Mouse (Mus musculus): ENCODE results near the gene Arhgef39. TPM values are rescaled to one million over a fixed set of nuclear protein-coding genes. Genes with fewer than 3 reads are reported as not detected.
A peak's percentile ranks its signal among the peaks of the same experiment; 100 is the strongest.

Gene Arhgef39
- polyA plus RNA-seq, 1 experiment from 2014 or later = 42.5 TPM

- H3K27me3 ChIP-seq (replicated peaks; ENCODE audit: control insufficient read depth, insufficient read depth, low read length) = no peaks in the 10 kb centered on the region
- no peak; the same call in 1 of the 2 replicates for ATAC-seq (replicated peaks; ENCODE audit: low FRiP score, low TSS enrichment, low read depth)
- 67% methylated on average over 5 of the region's 5 CpGs for WGBS
Measured at GRCm38 (mm10) chr4:43480985-43481384, 18.5 kb downstream of the Arhgef39 start.

GRCm38 (mm10) chr4:43478906-43479832 is 20.3 kb downstream of the Arhgef39 start:
- 47% methylated on average over 24 of the region's 24 CpGs for WGBS
- no peak; the same call in 1 of the 2 replicates for ATAC-seq (replicated peaks; ENCODE audit: low FRiP score, low TSS enrichment, low read depth)
- Histone ChIP-seq H3K27ac (ENCODE audit: low read depth) (no peak overlapping the region), H3K4me3 (ENCODE audit: low read depth, low read length) (no peak overlapping the region), H3K4me2 (ENCODE audit: low read length) (peak overlapping the region; percentile 25), H3K9me3 (ENCODE audit: control insufficient read depth, low read length) (no peaks in the 10 kb centered on the region), H3K36me3 (ENCODE audit: control insufficient read depth, insufficient read depth, low read length) (no peaks in the 10 kb centered on the region), H3K4me1 (replicated peaks; ENCODE audit: control insufficient read depth, insufficient read depth, low read length) (peaks cover 3% of the 10 kb centered on the region; the same call in 1 of the 2 replicates), H3K27me3 (replicated peaks; ENCODE audit: control insufficient read depth, insufficient read depth, low read length) (no peaks in the 10 kb centered on the region), H3K9ac (ENCODE audit: low read length) (no peak overlapping the region)
- peak; percentile 85 for DNase-seq (ENCODE audit: low spot score)

More at GRCm38 (mm10) chr4:43480985-43481384, 18.5 kb downstream of the Arhgef39 start:
- Histone ChIP-seq H3K36me3 (ENCODE audit: control insufficient read depth, insufficient read depth, low read length) (no peaks in the 10 kb centered on the region), H3K27ac (ENCODE audit: low read depth) (no peak overlapping the region), H3K4me3 (ENCODE audit: low read depth, low read length) (no peak overlapping the region), H3K9ac (ENCODE audit: low read length) (no peak overlapping the region), H3K9me3 (ENCODE audit: control insufficient read depth, low read length) (no peaks in the 10 kb centered on the region), H3K4me1 (replicated peaks; ENCODE audit: control insufficient read depth, insufficient read depth, low read length) (peaks cover 3% of the 10 kb centered on the region; the same call in 1 of the 2 replicates), H3K4me2 (ENCODE audit: low read length) (no peak overlapping the region)
- no peak for DNase-seq (ENCODE audit: low spot score)

DNA sequence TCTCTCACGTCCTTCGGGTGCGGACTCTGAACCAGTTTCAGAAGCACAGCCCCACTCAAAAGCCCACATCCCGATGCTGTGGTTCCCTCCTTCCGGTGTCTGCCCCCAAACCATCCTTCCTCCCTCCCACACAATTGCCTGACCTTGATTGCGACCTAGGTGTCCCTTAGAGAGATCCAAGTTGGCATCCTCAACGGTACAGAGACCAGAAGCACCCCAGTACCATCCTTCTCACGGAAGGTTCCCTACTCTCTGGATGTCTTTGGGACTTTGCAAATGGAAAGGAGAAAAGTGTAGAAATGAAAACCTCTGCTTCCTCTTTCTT is 21.0 kb downstream of the Arhgef39 start:
- DNase-seq (ENCODE audit: low spot score) = no peak

DNA sequence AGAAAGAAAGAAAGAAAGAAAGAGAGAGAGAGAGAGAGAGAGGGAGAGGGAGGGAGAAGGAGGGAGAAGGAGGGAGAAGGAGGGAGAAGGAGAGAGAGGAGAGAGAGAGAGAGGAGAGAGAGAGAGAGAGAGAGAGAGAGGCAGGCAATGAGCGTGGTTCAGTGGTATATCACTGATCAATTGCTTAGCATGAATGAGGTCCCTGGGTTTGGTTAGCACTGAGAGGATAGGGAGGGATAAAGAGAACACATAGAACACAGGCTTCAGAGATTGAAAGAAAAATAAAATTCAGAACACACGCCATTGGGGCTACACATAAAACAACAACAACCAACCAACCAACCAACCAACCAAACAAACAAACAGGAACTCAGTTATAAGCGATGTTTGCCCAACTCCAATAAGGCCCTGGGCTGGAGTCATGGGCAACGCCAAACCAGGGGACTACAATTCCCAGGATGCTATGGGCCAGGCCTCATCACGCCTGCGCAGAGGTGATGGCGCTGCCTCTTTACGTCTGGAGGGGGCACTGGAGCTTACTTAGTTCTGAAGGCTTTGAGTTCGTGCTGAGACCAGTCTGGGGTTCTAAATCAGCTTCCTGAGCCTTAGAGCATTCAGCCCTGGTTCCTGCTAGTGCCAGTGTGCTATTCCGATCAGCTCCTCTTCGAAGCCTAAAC is 21.5 kb downstream of the Arhgef39 start:
- H3K9me3 ChIP-seq (ENCODE audit: control insufficient read depth, low read length) = no peaks in the 10 kb centered on the region
- peak overlapping the region; percentile 47 for H3K4me2 ChIP-seq (ENCODE audit: low read length)
- peak; percentile 80 for DNase-seq (ENCODE audit: low spot score)
- 22% methylated on average over 11 of the region's 11 CpGs for WGBS
- peak overlapping the region; percentile 38; the same call in 1 of the 2 replicates for H3K27ac ChIP-seq (ENCODE audit: low read depth)
- peak; percentile 86 for ATAC-seq (replicated peaks; ENCODE audit: low FRiP score, low TSS enrichment, low read depth)
- peak overlapping the region; percentile 22; the same call in 1 of the 2 replicates for H3K4me3 ChIP-seq (ENCODE audit: low read depth, low read length)
- peaks cover 3% of the 10 kb centered on the region; the same call in 1 of the 2 replicates for H3K4me1 ChIP-seq (replicated peaks; ENCODE audit: control insufficient read depth, insufficient read depth, low read length)
- H3K9ac ChIP-seq (ENCODE audit: low read length) = no peak overlapping the region
- H3K36me3 ChIP-seq (ENCODE audit: control insufficient read depth, insufficient read depth, low read length) = no peaks in the 10 kb centered on the region
- no peaks in the 10 kb centered on the region for H3K27me3 ChIP-seq (replicated peaks; ENCODE audit: control insufficient read depth, insufficient read depth, low read length)

More for the DNA sequence above, 21.0 kb downstream of the Arhgef39 start:
- Histone ChIP-seq H3K27ac (ENCODE audit: low read depth) (peak overlapping the region; percentile 38; the same call in 1 of the 2 replicates), H3K36me3 (ENCODE audit: control insufficient read depth, insufficient read depth, low read length) (no peaks in the 10 kb centered on the region), H3K9ac (ENCODE audit: low read length) (no peak overlapping the region), H3K27me3 (replicated peaks; ENCODE audit: control insufficient read depth, insufficient read depth, low read length) (no peaks in the 10 kb centered on the region), H3K4me1 (replicated peaks; ENCODE audit: control insufficient read depth, insufficient read depth, low read length) (peaks cover 3% of the 10 kb centered on the region; the same call in 1 of the 2 replicates), H3K9me3 (ENCODE audit: control insufficient read depth, low read length) (no peaks in the 10 kb centered on the region), H3K4me2 (ENCODE audit: low read length) (peak overlapping the region; percentile 47), H3K4me3 (ENCODE audit: low read depth, low read length) (peak overlapping the region; percentile 22; the same call in 1 of the 2 replicates)
- ATAC-seq (replicated peaks; ENCODE audit: low FRiP score, low TSS enrichment, low read depth) = no peak
- WGBS = 43% methylated on average over 8 of the region's 8 CpGs

GRCm38 (mm10) chr4:43476604-43477003 is 22.9 kb downstream of the Arhgef39 start:
- no peak for DNase-seq (ENCODE audit: low spot score)
- no peaks in the 10 kb centered on the region for H3K9me3 ChIP-seq (ENCODE audit: control insufficient read depth, low read length)
- H3K27me3 ChIP-seq (replicated peaks; ENCODE audit: control insufficient read depth, insufficient read depth, low read length) = no peaks in the 10 kb centered on the region
- no peaks in the 10 kb centered on the region for H3K36me3 ChIP-seq (ENCODE audit: control insufficient read depth, insufficient read depth, low read length)
- no peak overlapping the region for H3K4me3 ChIP-seq (ENCODE audit: low read depth, low read length)
- no peak overlapping the region for H3K27ac ChIP-seq (ENCODE audit: low read depth)
- no peak overlapping the region for H3K4me2 ChIP-seq (ENCODE audit: low read length)
- WGBS = 77% methylated on average over 6 of the region's 6 CpGs
- no peak for ATAC-seq (replicated peaks; ENCODE audit: low FRiP score, low TSS enrichment, low read depth)
- no peak overlapping the region for H3K9ac ChIP-seq (ENCODE audit: low read length)
- H3K4me1 ChIP-seq (replicated peaks; ENCODE audit: control insufficient read depth, insufficient read depth, low read length) = peaks cover 3% of the 10 kb centered on the region; the same call in 1 of the 2 replicates

- Histone ChIP-seq H3K4me2 (ENCODE audit: low read length) (no peak overlapping the region), H3K27me3 (replicated peaks; ENCODE audit: control insufficient read depth, insufficient read depth, low read length) (no peaks in the 10 kb centered on the region), H3K4me1 (replicated peaks; ENCODE audit: control insufficient read depth, insufficient read depth, low read length) (0 out of 2 replicates have a peak, but pooled peaks cover 3% of the 10 kb centered on the region), H3K9ac (ENCODE audit: low read length) (no peak overlapping the region), H3K36me3 (ENCODE audit: control insufficient read depth, insufficient read depth, low read length) (no peaks in the 10 kb centered on the region), H3K27ac (ENCODE audit: low read depth) (no peak overlapping the region), H3K4me3 (ENCODE audit: low read depth, low read length) (no peak overlapping the region), H3K9me3 (ENCODE audit: control insufficient read depth, low read length) (no peaks in the 10 kb centered on the region)
- WGBS = 77% methylated on average over 1 of the region's 1 CpGs
- no peak for ATAC-seq (replicated peaks; ENCODE audit: low FRiP score, low TSS enrichment, low read depth)
- no peak for DNase-seq (ENCODE audit: low spot score)
Measured at GRCm38 (mm10) chr4:43473636-43474035, 25.9 kb downstream of the Arhgef39 start.

DNA sequence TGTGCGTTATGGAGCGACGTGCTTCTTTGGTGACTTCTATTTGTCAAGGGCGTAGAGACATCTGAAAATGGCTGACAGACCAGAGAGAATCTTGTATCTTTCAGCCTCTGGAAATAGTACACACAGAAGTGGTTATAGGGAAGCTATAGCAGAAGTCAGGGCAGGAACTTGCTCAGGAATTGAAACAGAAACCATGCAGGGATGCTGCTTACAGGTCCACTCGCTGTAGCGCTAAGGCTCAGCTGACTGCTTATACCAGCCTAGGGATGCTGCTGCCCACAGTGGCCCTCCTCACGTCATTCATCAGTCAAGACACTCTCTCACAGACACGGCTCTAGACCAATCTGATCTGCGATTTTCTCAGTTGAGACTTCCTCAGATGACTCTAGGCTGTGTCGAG is 29.2 kb downstream of the Arhgef39 start:
- WGBS = 90% methylated on average over 10 of the region's 10 CpGs
- Histone ChIP-seq H3K27me3 (replicated peaks; ENCODE audit: control insufficient read depth, insufficient read depth, low read length) (no peaks in the 10 kb centered on the region), H3K4me1 (replicated peaks; ENCODE audit: control insufficient read depth, insufficient read depth, low read length) (no peaks in the 10 kb centered on the region), H3K4me3 (ENCODE audit: low read depth, low read length) (no peak overlapping the region), H3K9ac (ENCODE audit: low read length) (no peak overlapping the region), H3K36me3 (ENCODE audit: control insufficient read depth, insufficient read depth, low read length) (no peaks in the 10 kb centered on the region), H3K27ac (ENCODE audit: low read depth) (no peak overlapping the region), H3K9me3 (ENCODE audit: control insufficient read depth, low read length) (no peaks in the 10 kb centered on the region), H3K4me2 (ENCODE audit: low read length) (no peak overlapping the region)
- ATAC-seq (replicated peaks; ENCODE audit: low FRiP score, low TSS enrichment, low read depth) (no peak), DNase-seq (ENCODE audit: low spot score) (no peak)

DNA sequence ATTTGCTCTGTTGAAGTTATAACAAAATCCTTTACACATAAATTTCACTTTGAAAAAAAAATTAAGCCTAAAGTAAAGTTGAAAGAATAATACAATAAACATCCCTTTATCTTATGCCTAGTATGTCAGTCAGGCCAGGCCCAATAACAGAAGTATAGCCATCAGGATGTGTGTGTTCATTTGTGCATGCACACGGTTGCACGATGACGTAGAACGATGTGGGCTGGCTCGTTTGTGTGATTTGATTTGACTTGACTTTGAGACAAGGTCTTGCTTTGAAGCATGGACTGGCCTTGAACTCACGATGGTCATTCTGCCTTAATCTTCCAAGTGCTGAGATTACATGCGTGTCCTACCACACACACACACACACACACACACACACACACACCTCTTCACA is 32.6 kb downstream of the Arhgef39 start:
- H3K27me3 ChIP-seq (replicated peaks; ENCODE audit: control insufficient read depth, insufficient read depth, low read length) = no peaks in the 10 kb centered on the region
- ATAC-seq (replicated peaks; ENCODE audit: low FRiP score, low TSS enrichment, low read depth) (no peak), DNase-seq (ENCODE audit: low spot score) (no peak)
- 88% methylated on average over 7 of the region's 7 CpGs for WGBS
- no peak overlapping the region for H3K9ac ChIP-seq (ENCODE audit: low read length)
- no peak overlapping the region for H3K4me3 ChIP-seq (ENCODE audit: low read depth, low read length)
- no peaks in the 10 kb centered on the region for H3K9me3 ChIP-seq (ENCODE audit: control insufficient read depth, low read length)
- H3K4me2 ChIP-seq (ENCODE audit: low read length) = no peak overlapping the region
- no peaks in the 10 kb centered on the region for H3K36me3 ChIP-seq (ENCODE audit: control insufficient read depth, insufficient read depth, low read length)
- no peaks in the 10 kb centered on the region for H3K4me1 ChIP-seq (replicated peaks; ENCODE audit: control insufficient read depth, insufficient read depth, low read length)
- no peak overlapping the region for H3K27ac ChIP-seq (ENCODE audit: low read depth)
